Mouse (Mus musculus) ovary, postnatal 14 days (tissue): ENCODE results near the gene Tsc22d3.

Experiments used
- DNase-seq: peaks from one replicate; pipeline ENCODE4 v3.0.0; 2022; ENCODE audit warnings: low spot score

Gene Tsc22d3

GRCm38 (mm10) chrX:140494170-140494569 is 106.3 kb downstream of the Tsc22d3 start:
- no peak for DNase-seq

GRCm38 (mm10) chrX:140493527-140494029 is 106.9 kb downstream of the Tsc22d3 start:
- no peak for DNase-seq

GRCm38 (mm10) chrX:140491884-140492571 is 108.4 kb downstream of the Tsc22d3 start:
- DNase-seq: peak; percentile 21

GRCm38 (mm10) chrX:140490203-140490602 is 110.3 kb downstream of the Tsc22d3 start:
- no peak for DNase-seq
